Mouse (Mus musculus) megakaryocyte progenitor cell, adult 5-6 weeks (primary cell): ENCODE measurements around the gene Mien1. TPM values are rescaled to one million over a fixed set of nuclear protein-coding genes. Genes with fewer than 3 reads are reported as not detected.

ENCODE experiments used
- ATAC-seq: replicated peaks from 2 replicates; pipeline ENCODE4 v1.8.0; 2016; ENCODE audit warnings: mild to moderate bottlenecking, moderate TSS enrichment, inconsistent platforms; ENCODE audit not compliant: poor library complexity
- total RNA-seq, 2 experiments: library from RNA; stranded (forward) in 1 of 2; stranded (reverse) in 1 of 2; fragments of 157-497, 149-512 nt in 1 of 2; fragments of 200-1000 nt in 1 of 2; gene quantifications; 2 replicates each; pipeline versions ENCODE4 v1.2.3 to v1.2.4; 2015 to 2017

Gene Mien1
- total RNA-seq, 2 experiments from 2014 or later = 31.5 to 43.2 TPM

DNA sequence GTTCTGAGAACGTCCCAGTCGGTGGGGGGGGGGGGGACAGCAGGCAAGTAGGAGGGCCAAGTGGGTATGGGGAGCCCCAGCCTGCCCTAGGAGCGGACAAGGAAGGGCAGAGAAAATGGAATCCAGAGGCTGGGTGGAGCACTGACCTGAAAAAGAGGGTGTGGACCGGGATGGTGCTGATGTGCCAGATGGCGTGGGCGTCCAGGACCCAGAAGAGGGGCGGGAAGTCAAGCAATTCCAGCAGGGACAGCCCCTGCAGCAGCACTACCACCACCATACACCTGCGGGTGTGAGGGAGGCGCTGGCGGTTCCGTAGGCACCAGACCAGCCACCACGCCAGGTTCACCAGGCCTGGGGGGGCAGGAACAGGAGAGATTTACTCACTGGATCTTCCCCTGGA, 48.6 kb downstream of the Mien1 start:
- no peak for ATAC-seq

GRCm38 (mm10) chr11:98389221-98389780, 49.5 kb downstream of the Mien1 start:
- peak; percentile 44 for ATAC-seq

DNA sequence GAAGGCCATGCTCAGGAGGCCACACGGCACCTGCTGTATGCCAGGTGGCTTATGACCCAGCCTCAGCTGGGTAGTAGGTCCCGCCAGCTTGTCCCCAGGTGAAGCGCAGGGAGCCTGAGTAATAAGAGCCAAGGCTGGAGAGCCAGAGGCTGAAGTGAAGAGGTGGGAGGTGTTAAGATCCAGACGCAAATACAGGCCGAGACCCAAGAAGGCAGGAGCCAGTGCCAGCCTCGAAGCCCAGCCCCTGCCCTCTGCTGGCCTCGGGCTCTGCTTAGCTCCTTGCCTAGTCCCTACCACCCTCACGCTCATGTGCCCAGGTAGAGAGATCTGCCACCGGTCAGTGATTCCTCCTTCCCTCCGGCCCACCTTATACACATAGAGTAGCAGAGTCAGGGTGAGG, 50.5 kb downstream of the Mien1 start:
- ATAC-seq = no peak

Other genes with a start within 250 kb of the Mien1 start
- gene Med1, start 245.7 kb downstream of the Mien1 start, total RNA-seq (2015) = 86.9 and 89.2 TPM in 2 replicates
- gene Med1, start 245.7 kb downstream of the Mien1 start, total RNA-seq (2017) = 39.1 and 47.9 TPM in 2 replicates
- gene Cdk12, start 235.9 kb downstream of the Mien1 start, total RNA-seq (2015) = 49.4 and 51.0 TPM in 2 replicates
- 49.6 and 58.0 TPM in 2 replicates for gene Cdk12, start 235.9 kb downstream of the Mien1 start, total RNA-seq (2017)
- gene Neurod2, start 109.3 kb downstream of the Mien1 start, total RNA-seq (2015) = not detected in 2 replicates
- not detected in 2 replicates for gene Neurod2, start 109.3 kb downstream of the Mien1 start, total RNA-seq (2017)
- not detected in 2 replicates for gene Ppp1r1b, start 90.6 kb downstream of the Mien1 start, total RNA-seq (2015)
- not detected in 2 replicates for gene Ppp1r1b, start 90.6 kb downstream of the Mien1 start, total RNA-seq (2017)
- gene Stard3, start 80.6 kb downstream of the Mien1 start, total RNA-seq (2015) = 11.1 and 12.0 TPM in 2 replicates
- 17.8 and 23.1 TPM in 2 replicates for gene Stard3, start 80.6 kb downstream of the Mien1 start, total RNA-seq (2017)
- not detected in 2 replicates for gene Tcap, start 55.2 kb downstream of the Mien1 start, total RNA-seq (2015)
- gene Tcap, start 55.2 kb downstream of the Mien1 start, total RNA-seq (2017) = not detected in 2 replicates
- gene Pnmt, start 52.5 kb downstream of the Mien1 start, total RNA-seq (2015) = not detected in 2 replicates
- not detected in 2 replicates for gene Pnmt, start 52.5 kb downstream of the Mien1 start, total RNA-seq (2017)
- 3.2 and 3.5 TPM in 2 replicates for gene Pgap3, start 38.5 kb downstream of the Mien1 start, total RNA-seq (2015)
- 1.2 and 2.3 TPM in 2 replicates for gene Pgap3, start 38.5 kb downstream of the Mien1 start, total RNA-seq (2017)
- gene Erbb2, start 26.5 kb downstream of the Mien1 start, total RNA-seq (2015) = not detected in 2 replicates
- not detected in 2 replicates for gene Erbb2, start 26.5 kb downstream of the Mien1 start, total RNA-seq (2017)
- not detected in 2 replicates for gene Grb7, start 7.4 kb upstream of the Mien1 start, total RNA-seq (2015)
- not detected in 2 replicates for gene Grb7, start 7.4 kb upstream of the Mien1 start, total RNA-seq (2017)
- 1.2 TPM in 2 replicates for gene Ikzf3, start 107.0 kb upstream of the Mien1 start, total RNA-seq (2015)
- 0.17 and 0.44 TPM in 2 replicates for gene Ikzf3, start 107.0 kb upstream of the Mien1 start, total RNA-seq (2017)
- 0.17 TPM in 1 of 2 replicates, not detected in the other for gene Zpbp2, start 112.1 kb upstream of the Mien1 start, total RNA-seq (2015)
- gene Zpbp2, start 112.1 kb upstream of the Mien1 start, total RNA-seq (2017) = 0.10 TPM in 1 of 2 replicates, not detected in the other
- gene Ormdl3, start 148.4 kb upstream of the Mien1 start, total RNA-seq (2015) = 5.5 and 7.7 TPM in 2 replicates
- gene Ormdl3, start 148.4 kb upstream of the Mien1 start, total RNA-seq (2017) = 7.2 and 10.6 TPM in 2 replicates
- not detected in 2 replicates for gene Lrrc3c, start 159.3 kb upstream of the Mien1 start, total RNA-seq (2015)
- not detected in 2 replicates for gene Lrrc3c, start 159.3 kb upstream of the Mien1 start, total RNA-seq (2017)
- 9.7 and 12.5 TPM in 2 replicates for gene Gm12355, start 186.7 kb upstream of the Mien1 start, total RNA-seq (2015)
- 3.2 and 5.2 TPM in 2 replicates for gene Gm12355, start 186.7 kb upstream of the Mien1 start, total RNA-seq (2017)
- not detected in 2 replicates for gene Gsdma3, start 187.4 kb upstream of the Mien1 start, total RNA-seq (2015)
- gene Gsdma3, start 187.4 kb upstream of the Mien1 start, total RNA-seq (2017) = not detected in 2 replicates
- gene Gsdma2, start 207.8 kb upstream of the Mien1 start, total RNA-seq (2015) = not detected in 2 replicates
- gene Gsdma2, start 207.8 kb upstream of the Mien1 start, total RNA-seq (2017) = not detected in 2 replicates
- gene Gsdma, start 225.4 kb upstream of the Mien1 start, total RNA-seq (2015) = not detected in 2 replicates
- gene Gsdma, start 225.4 kb upstream of the Mien1 start, total RNA-seq (2017) = not detected in 2 replicates
- gene Psmd3, start 243.6 kb upstream of the Mien1 start, total RNA-seq (2015) = 38.0 and 38.6 TPM in 2 replicates
- 70.9 and 71.9 TPM in 2 replicates for gene Psmd3, start 243.6 kb upstream of the Mien1 start, total RNA-seq (2017)